24 mouse cellular contexts compared by ENCODE assay signal in the genomic region with DNA sequence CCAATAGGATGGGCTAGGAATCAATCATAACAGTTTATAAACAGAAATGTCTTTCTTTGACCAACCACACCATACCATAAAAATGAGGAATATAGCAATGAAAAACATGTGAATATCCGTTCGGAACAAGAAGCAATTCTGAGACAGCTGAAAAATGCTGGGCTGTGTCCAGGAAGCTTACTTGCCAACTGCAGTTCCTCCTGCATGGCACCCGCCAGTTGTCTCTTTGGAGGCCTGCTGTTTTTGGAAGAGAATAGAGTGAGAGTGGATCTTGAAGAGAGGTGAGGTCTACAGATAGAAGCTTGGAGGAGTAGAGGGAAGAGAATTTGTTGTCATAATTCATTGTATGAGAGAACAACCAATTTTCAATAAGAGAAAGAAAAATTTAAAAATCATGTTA.
DNase-seq lines count a peak whose midpoint lies in the region; ATAC-seq and TF ChIP-seq lines count a peak whose summit lies in the region.
"Had no signal": no experiment of that assay in that cellular context is flagged by ENCODE, and none has a peak within 500 bp of the region (broad histone marks: within the 10 kb centered on the region; RNA-seq: fewer than 3 reads in every experiment).

No protein-coding gene starts in this region.

- H3K27me3 ChIP-seq in forebrain, embryonic 14.5 days (replicated peaks; ENCODE audit: control insufficient read depth, insufficient read depth, low read length), result no peaks in the 10 kb centered on the region
- H3K27me3 ChIP-seq in forebrain, postnatal 0 days (ENCODE audit: insufficient read depth, low read length), result no peaks in the 10 kb centered on the region
- no peaks in the 10 kb centered on the region for H3K27me3 ChIP-seq in neural tube, embryonic 15.5 days (replicated peaks)
- no peaks in the 10 kb centered on the region for H3K27me3 ChIP-seq in forebrain, embryonic 16.5 days (replicated peaks; ENCODE audit: control insufficient read depth, insufficient read depth, low read length)
- H3K27me3 ChIP-seq: heart, embryonic 13.5 days; limb, embryonic 12.5 days; liver, embryonic 13.5 days; Patski; stomach, embryonic 15.5 days had no signal

- no peaks in the 10 kb centered on the region for H3K4me1 ChIP-seq in forebrain, embryonic 14.5 days (ENCODE audit: control insufficient read depth, insufficient read depth, low read length)
- no peaks in the 10 kb centered on the region for H3K4me1 ChIP-seq in forebrain, postnatal 0 days (ENCODE audit: insufficient read depth)
- no peaks in the 10 kb centered on the region for H3K4me1 ChIP-seq in neural tube, embryonic 15.5 days
- no peaks in the 10 kb centered on the region for H3K4me1 ChIP-seq in forebrain, embryonic 16.5 days (replicated peaks; ENCODE audit: control insufficient read depth, insufficient read depth, low read length)
- H3K4me1 ChIP-seq: embryonic facial prominence, embryonic 10.5 days; heart, embryonic 13.5 days; limb, embryonic 12.5 days; liver, embryonic 13.5 days; stomach, embryonic 15.5 days had no signal

- no peak overlapping the region for H3K4me3 ChIP-seq in forebrain, embryonic 14.5 days (ENCODE audit: low read depth, low read length)
- H3K4me3 ChIP-seq in forebrain, postnatal 0 days (ENCODE audit: low read depth, low read length), result no peak overlapping the region
- H3K4me3 ChIP-seq in neural tube, embryonic 15.5 days (replicated peaks), result no peak overlapping the region
- no peak overlapping the region for H3K4me3 ChIP-seq in forebrain, embryonic 16.5 days (replicated peaks; ENCODE audit: low read length)
- H3K4me3 ChIP-seq: embryonic facial prominence, embryonic 10.5 days; gastrocnemius, adult 2 months; heart, embryonic 13.5 days; limb, embryonic 12.5 days; liver, embryonic 13.5 days; stomach, embryonic 15.5 days had no signal

- intact Hi-C loops in left cerebral cortex, postnatal 4 days (cut with DNase I), result no loop called here

- H3K36me3 ChIP-seq in forebrain, embryonic 14.5 days (ENCODE audit: control insufficient read depth, insufficient read depth, low read length), result no peaks in the 10 kb centered on the region
- no peaks in the 10 kb centered on the region for H3K36me3 ChIP-seq in forebrain, postnatal 0 days (ENCODE audit: insufficient read depth)
- no peaks in the 10 kb centered on the region for H3K36me3 ChIP-seq in neural tube, embryonic 15.5 days
- H3K36me3 ChIP-seq in forebrain, embryonic 16.5 days (ENCODE audit: control insufficient read depth, insufficient read depth), result no peaks in the 10 kb centered on the region
- H3K36me3 ChIP-seq: embryonic facial prominence, embryonic 10.5 days; heart, embryonic 13.5 days; limb, embryonic 12.5 days; liver, embryonic 13.5 days; stomach, embryonic 15.5 days had no signal

- H3K9me3 ChIP-seq in forebrain, embryonic 14.5 days (replicated peaks; ENCODE audit: control insufficient read depth, low read length), result no peaks in the 10 kb centered on the region
- no peaks in the 10 kb centered on the region for H3K9me3 ChIP-seq in forebrain, postnatal 0 days (ENCODE audit: low read length)
- H3K9me3 ChIP-seq in neural tube, embryonic 15.5 days (replicated peaks), result no peaks in the 10 kb centered on the region
- no peaks in the 10 kb centered on the region for H3K9me3 ChIP-seq in forebrain, embryonic 16.5 days (ENCODE audit: control insufficient read depth, low read length)
- H3K9me3 ChIP-seq: embryonic facial prominence, embryonic 10.5 days; heart, embryonic 13.5 days; limb, embryonic 12.5 days; liver, embryonic 13.5 days; stomach, embryonic 15.5 days had no signal

- TF ChIP-seq CTCF in forebrain, postnatal 0 days (IDR thresholded peaks at IDR 0.05; ENCODE audit: low read depth), result no peak

- no peak for ATAC-seq in forebrain, embryonic 14.5 days
- no peak for ATAC-seq in forebrain, postnatal 0 days
- peak; percentile 94 for ATAC-seq in cerebellum, adult (ENCODE audit: insufficient number of reproducible peaks, low FRiP score, low TSS enrichment)
- no peak for ATAC-seq in neural tube, embryonic 15.5 days (ENCODE audit: low FRiP score)
- no peak for ATAC-seq in forebrain, embryonic 16.5 days
- ATAC-seq: activated CD4-positive, CD25-positive, alpha-beta regulatory T cell, adult 4 months; hindbrain, embryonic 16.5 days; intestine, postnatal 0 days; Patski had no signal

- peak; percentile 31 for DNase-seq in forebrain, embryonic 14.5 days (ENCODE audit: low spot score)
- DNase-seq in forebrain, postnatal 0 days, result no peak
- DNase-seq in left cerebral cortex, postnatal 4 days, result peak; percentile 74
- DNase-seq in left cerebral cortex, adult 11 months (ENCODE audit: low spot score), result no peak
- peak; percentile 78 for DNase-seq in cerebellum, adult 9-11 months
- DNase-seq: adrenal gland, postnatal 10 days; gastrocnemius, adult 2 months; heart, postnatal 4 days; liver, embryonic 13.5 days; lung, embryonic 14.5 days; lung, postnatal 4 days; retina, postnatal 1 day; thymus, adult 18-20 months had no signal

- H3K9ac ChIP-seq in forebrain, embryonic 14.5 days (ENCODE audit: low read length), result no peak overlapping the region
- no peak overlapping the region for H3K9ac ChIP-seq in forebrain, postnatal 0 days
- H3K9ac ChIP-seq in neural tube, embryonic 15.5 days (replicated peaks), result no peak overlapping the region
- H3K9ac ChIP-seq in forebrain, embryonic 16.5 days (replicated peaks; ENCODE audit: low read depth, low read length), result no peak overlapping the region
- H3K9ac ChIP-seq: heart, embryonic 13.5 days; limb, embryonic 12.5 days; liver, embryonic 13.5 days; lung, embryonic 14.5 days; stomach, embryonic 15.5 days had no signal

- no peak overlapping the region for H3K27ac ChIP-seq in forebrain, embryonic 14.5 days (ENCODE audit: low read depth, low read length)
- H3K27ac ChIP-seq in forebrain, postnatal 0 days (ENCODE audit: low read depth, low read length), result no peak overlapping the region
- H3K27ac ChIP-seq in neural tube, embryonic 15.5 days (replicated peaks), result no peak overlapping the region
- no peak overlapping the region for H3K27ac ChIP-seq in forebrain, embryonic 16.5 days (ENCODE audit: low read length)
- H3K27ac ChIP-seq: embryonic facial prominence, embryonic 10.5 days; gastrocnemius, adult 2 months; heart, embryonic 13.5 days; limb, embryonic 12.5 days; liver, embryonic 13.5 days; stomach, embryonic 15.5 days had no signal

- no peak overlapping the region for H3K4me2 ChIP-seq in forebrain, embryonic 14.5 days (ENCODE audit: low read length)
- no peak overlapping the region for H3K4me2 ChIP-seq in forebrain, postnatal 0 days (ENCODE audit: low read depth)
- H3K4me2 ChIP-seq in neural tube, embryonic 15.5 days, result no peak overlapping the region
- no peak overlapping the region for H3K4me2 ChIP-seq in forebrain, embryonic 16.5 days (ENCODE audit: low read length)
- H3K4me2 ChIP-seq: heart, embryonic 13.5 days; limb, embryonic 12.5 days; liver, embryonic 13.5 days; lung, embryonic 14.5 days; stomach, embryonic 15.5 days had no signal

- 73% methylated on average over 3 of the region's 3 CpGs for WGBS in forebrain, embryonic 14.5 days
- 55% methylated on average over 3 of the region's 3 CpGs for WGBS in forebrain, postnatal 0 days
- WGBS in neural tube, embryonic 15.5 days, result 89% methylated on average over 3 of the region's 3 CpGs
- WGBS in forebrain, embryonic 16.5 days, result 50% methylated on average over 3 of the region's 3 CpGs

Comparison
In these comparisons a context has a peak if more than half of its experiments do, and no peak if none do; other contexts are left out.
1. DNase-seq: peak in forebrain, embryonic 14.5 days (single experiment), left cerebral cortex, postnatal 4 days (single experiment) and cerebellum, adult 9-11 months (single experiment); none in forebrain, postnatal 0 days (single experiment) and left cerebral cortex, adult 11 months (single experiment).